Mouse (Mus musculus): ENCODE data around the gene Gpd1.

DNA sequence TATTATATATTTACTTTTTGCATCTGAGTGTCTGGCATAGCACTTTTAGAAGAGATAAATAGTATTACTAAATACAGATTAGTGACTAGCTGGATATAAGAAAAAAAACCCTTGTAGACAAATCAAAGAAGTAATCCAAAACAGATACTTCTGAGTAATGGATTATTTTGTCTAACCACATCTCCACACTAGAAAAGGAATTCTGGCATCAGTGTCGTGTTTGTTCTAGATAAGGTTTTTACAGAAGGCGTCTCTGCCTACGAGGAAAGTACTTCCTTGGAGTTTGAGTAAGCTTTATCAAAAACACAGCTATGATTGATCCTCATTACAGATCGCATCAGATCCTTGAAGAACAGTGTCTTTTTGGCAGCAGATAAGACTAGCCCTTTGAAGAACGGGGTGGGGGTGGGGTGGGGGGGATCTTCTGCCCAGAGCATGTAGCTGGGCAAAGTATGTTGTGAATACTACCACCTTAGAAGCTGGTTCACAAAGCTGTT lies 53.7 kb downstream of the Gpd1 start:
- no peak for TF ChIP-seq CTCF (IDR thresholded peaks at IDR 0.05; ENCODE audit: insufficient read depth, low read length)
- TF ChIP-seq POLR2A (IDR thresholded peaks at IDR 0.05; ENCODE audit: borderline replicate concordance, extremely low read depth, low read depth, low read length) = no peak
